Mouse (Mus musculus) MEL (cell line): ENCODE data around the gene Slc16a13.

Experiments
- BHLHE40 ChIP-seq: IDR thresholded peaks from 2 replicates; pipeline ENCODE4 v1.6.1; 2012; ENCODE audit warnings: low read depth, mild to moderate bottlenecking, inconsistent platforms, low read length, improper control_type of control experiment, borderline replicate concordance
- CHD1 ChIP-seq: IDR thresholded peaks from 2 replicates; pipeline ENCODE4 v1.6.1; 2012; ENCODE audit warnings: low read depth, mild to moderate bottlenecking, inconsistent platforms, low read length, improper control_type of control experiment
- CTCF ChIP-seq, 3 experiments: IDR thresholded peaks in 2 of 3; conservative IDR thresholded peaks in 1 of 3; 2 replicates each; pipeline ENCODE4 v1.5.1; 2011 to 2012; ENCODE audit warnings: low read length in 3 of 3, low read depth in 2 of 3, mild to moderate bottlenecking in 2 of 3, improper control_type of control experiment in 1 of 3, inconsistent platforms in 1 of 3, mixed read lengths in 1 of 3, moderate library complexity in 1 of 3; ENCODE audit not compliant: control insufficient read depth in 1 of 3, insufficient read depth in 1 of 3, poor library complexity in 1 of 3, severe bottlenecking in 1 of 3
- EP300 ChIP-seq, 2 experiments: IDR thresholded peaks; 2 replicates each; pipeline ENCODE4 v1.6.1; 2011; ENCODE audit warnings: improper control_type of control experiment in 2 of 2, low read length in 2 of 2, low read depth in 1 of 2, mild to moderate bottlenecking in 1 of 2
- ETS1 ChIP-seq: IDR thresholded peaks from 2 replicates; pipeline ENCODE4 v1.6.1; 2012; ENCODE audit warnings: low read depth, mild to moderate bottlenecking, inconsistent platforms, low read length, improper control_type of control experiment, moderate library complexity
- HCFC1 ChIP-seq: IDR thresholded peaks from 2 replicates; pipeline ENCODE4 v1.6.1; 2012; ENCODE audit warnings: low read depth, mild to moderate bottlenecking, inconsistent platforms, low read length, improper control_type of control experiment, moderate library complexity
- MAX ChIP-seq: IDR thresholded peaks from 2 replicates; pipeline ENCODE4 v1.6.1; 2011; ENCODE audit warnings: low read length, improper control_type of control experiment
- NRF1 ChIP-seq: IDR thresholded peaks from 2 replicates; pipeline ENCODE4 v1.6.1; 2014; ENCODE audit warnings: low read depth, mild to moderate bottlenecking, inconsistent platforms, low read length, improper control_type of control experiment, moderate library complexity; ENCODE audit not compliant: poor library complexity, insufficient read depth, severe bottlenecking
- POLR2A ChIP-seq, 2 experiments: IDR thresholded peaks; 2 replicates each; pipeline ENCODE4 v1.6.1; 2011 to 2012; ENCODE audit warnings: low read length in 2 of 2, mild to moderate bottlenecking in 2 of 2, control low read depth in 1 of 2, improper control_type of control experiment in 1 of 2, low read depth in 1 of 2, moderate library complexity in 1 of 2; ENCODE audit not compliant: control insufficient read depth in 1 of 2, insufficient read depth in 1 of 2, poor library complexity in 1 of 2
- POLR2AphosphoS2 ChIP-seq: IDR thresholded peaks from 2 replicates; pipeline ENCODE4 v1.6.1; 2011; ENCODE audit warnings: low read length, improper control_type of control experiment
- ZMIZ1 ChIP-seq: IDR thresholded peaks from 2 replicates; pipeline ENCODE4 v1.6.1; 2012; ENCODE audit warnings: low read depth, mild to moderate bottlenecking, inconsistent platforms, low read length, improper control_type of control experiment, moderate library complexity

DNA sequence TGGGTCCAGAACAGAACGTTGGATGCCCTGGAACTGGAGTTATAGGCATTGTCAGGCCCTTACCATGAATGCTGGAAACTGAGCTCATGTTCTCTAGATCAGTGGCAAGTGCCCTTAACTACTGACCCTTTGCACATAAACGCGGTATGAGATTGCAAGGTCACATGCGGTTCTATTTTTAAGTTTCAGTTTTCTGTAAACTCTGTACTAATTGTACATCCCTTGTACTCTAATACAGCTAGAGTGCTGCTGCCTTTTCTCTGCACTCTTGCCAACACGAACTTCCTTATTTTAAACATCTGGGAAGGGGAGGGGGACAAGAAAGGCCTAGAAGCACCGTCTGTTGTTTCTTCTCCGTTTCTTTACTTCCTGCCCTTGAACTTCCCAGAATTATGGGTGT lies 35.7 kb downstream of the Slc16a13 start:
- TF ChIP-seq MAX (no peak), NRF1 (no peak), CTCF (IDR thresholded peaks at IDR 0.05 in 2 of 3, conservative IDR thresholded peaks at IDR 0.05 in 1 of 3; ENCODE audit: control insufficient read depth in 1 of 3, insufficient read depth in 1 of 3, low read depth in 2 of 3, low read length in 3 of 3, poor library complexity in 1 of 3, severe bottlenecking in 1 of 3) (no peak), BHLHE40 (no peak), ETS1 (no peak), POLR2A (IDR thresholded peaks at IDR 0.05; ENCODE audit: control insufficient read depth in 1 of 2, insufficient read depth in 1 of 2, low read depth in 1 of 2, low read length in 2 of 2, poor library complexity in 1 of 2) (no peak), POLR2AphosphoS2 (no peak), EP300 (IDR thresholded peaks at IDR 0.05; ENCODE audit: low read depth in 1 of 2, low read length in 2 of 2) (no peak), HCFC1 (no peak), CHD1 (no peak), ZMIZ1 (no peak)
